Mouse (Mus musculus): ENCODE results near the gene Kpna6. TPM values are rescaled to one million over a fixed set of nuclear protein-coding genes. Genes with fewer than 3 reads are reported as not detected.

Gene Kpna6
- total and polyA plus RNA-seq, 3 experiments: 15.9 to 66.5 (median 19.6) TPM

- TF ChIP-seq GATA1 (IDR thresholded peaks at IDR 0.05; ENCODE audit: low read depth, low read length): no peak
- peak; percentile 63 for TF ChIP-seq USF1 (IDR thresholded peaks at IDR 0.05; ENCODE audit: low read depth, low read length)
- no peak for TF ChIP-seq NRF1 (IDR thresholded peaks at IDR 0.05; ENCODE audit: insufficient read depth, low read depth, low read length, poor library complexity, severe bottlenecking)
- TF ChIP-seq POLR2AphosphoS2 (IDR thresholded peaks at IDR 0.05; ENCODE audit: low read length): no peak
- TF ChIP-seq GABPA (IDR thresholded peaks at IDR 0.05; ENCODE audit: low read depth, low read length): no peak
- TF ChIP-seq SIN3A (IDR thresholded peaks at IDR 0.05; ENCODE audit: low read length): peak; percentile 73
- TF ChIP-seq HCFC1 (IDR thresholded peaks at IDR 0.05; ENCODE audit: low read depth, low read length): 0 out of 2 replicates have a peak, but pooled peaks have one; percentile 19
- TF ChIP-seq ZMIZ1 (IDR thresholded peaks at IDR 0.05; ENCODE audit: low read depth, low read length): no peak
- TF ChIP-seq MYB (IDR thresholded peaks at IDR 0.05; ENCODE audit: low read depth, low read length): no peak
- TF ChIP-seq CHD1 (IDR thresholded peaks at IDR 0.05; ENCODE audit: low read depth, low read length): peak; percentile 47; the same call in 1 of the 2 replicates
- TF ChIP-seq MEF2A (IDR thresholded peaks at IDR 0.05; ENCODE audit: extremely low read depth, insufficient replicate concordance, low read depth, low read length, poor library complexity, severe bottlenecking): no peak
- TF ChIP-seq MAX (IDR thresholded peaks at IDR 0.05; ENCODE audit: low read length): no peak; the same call in 1 of the 2 replicates
These were observed 980 bp downstream of the Kpna6 start (continued) for GRCm38 (mm10) chr4:129671491-129672082.

GRCm38 (mm10) chr4:129662255-129662813 lies 10.2 kb downstream of the Kpna6 start:
- peaks cover 0 to 12% of the 10 kb centered on the region in 2 experiments; a peak in 3 of 4 replicates for H3K36me3 ChIP-seq (ENCODE audit: control insufficient read depth in 1 of 2, insufficient read depth in 2 of 2, low read length in 2 of 2)

GRCm38 (mm10) chr4:129661584-129661983 lies 11.0 kb downstream of the Kpna6 start:
- no peak overlapping the region for H3K4me3 ChIP-seq (ENCODE audit: control insufficient read depth in 1 of 2, insufficient read depth in 1 of 2, low read depth in 2 of 2, low read length in 2 of 2)
- no peak for DNase-seq (ENCODE audit: low read depth, low spot score)
- H3K9ac ChIP-seq (ENCODE audit: control insufficient read depth, low read depth, low read length, poor library complexity, severe bottlenecking): no peak overlapping the region
- no peaks in the 10 kb centered on the region for H3K9me3 ChIP-seq (replicated peaks; ENCODE audit: insufficient read depth, low read length)
- TF ChIP-seq POLR2AphosphoS2 (IDR thresholded peaks at IDR 0.05; ENCODE audit: low read length): no peak
- peaks cover 0 to 12% of the 10 kb centered on the region in 2 experiments; a peak in 3 of 4 replicates for H3K36me3 ChIP-seq (ENCODE audit: control insufficient read depth in 1 of 2, insufficient read depth in 2 of 2, low read length in 2 of 2)
- no peaks in the 10 kb centered on the region for H3K4me1 ChIP-seq (ENCODE audit: control insufficient read depth in 1 of 2, insufficient read depth in 2 of 2, low read length in 2 of 2)
- H3K27me3 ChIP-seq (ENCODE audit: control insufficient read depth in 1 of 2, insufficient read depth in 2 of 2, low read length in 2 of 2): no peaks in the 10 kb centered on the region
- H3K79me2 ChIP-seq (ENCODE audit: control insufficient read depth, insufficient read depth, low read length, poor library complexity): no peaks in the 10 kb centered on the region
- no peak overlapping the region for H3K27ac ChIP-seq (ENCODE audit: control insufficient read depth, low read depth, low read length)

More at GRCm38 (mm10) chr4:129662255-129662813, 10.2 kb downstream of the Kpna6 start:
- TF ChIP-seq TCF12 (IDR thresholded peaks at IDR 0.05; ENCODE audit: low read depth, low read length) (no peak), SIN3A (IDR thresholded peaks at IDR 0.05; ENCODE audit: low read length) (no peak), MYB (IDR thresholded peaks at IDR 0.05; ENCODE audit: low read depth, low read length) (peak; percentile 57; the same call in 1 of the 2 replicates)
- Histone ChIP-seq H3K9me3 (replicated peaks; ENCODE audit: insufficient read depth, low read length) (no peaks in the 10 kb centered on the region), H3K27me3 (ENCODE audit: control insufficient read depth in 1 of 2, insufficient read depth in 2 of 2, low read length in 2 of 2) (no peaks in the 10 kb centered on the region), H3K4me3 (ENCODE audit: control insufficient read depth in 1 of 2, insufficient read depth in 1 of 2, low read depth in 2 of 2, low read length in 2 of 2) (no peak overlapping the region), H3K79me2 (ENCODE audit: control insufficient read depth, insufficient read depth, low read length, poor library complexity) (peaks cover 3% of the 10 kb centered on the region; the same call in 1 of the 2 replicates), H3K9ac (ENCODE audit: control insufficient read depth, low read depth, low read length, poor library complexity, severe bottlenecking) (no peak overlapping the region), H3K27ac (ENCODE audit: control insufficient read depth, low read depth, low read length) (no peak overlapping the region), H3K4me1 (ENCODE audit: control insufficient read depth in 1 of 2, insufficient read depth in 2 of 2, low read length in 2 of 2) (no peaks in the 10 kb centered on the region)
- no peak for DNase-seq (ENCODE audit: low read depth, low spot score)

All from MEL (cell line).